10 mouse cellular contexts compared by ENCODE assay signal in the genomic region with DNA sequence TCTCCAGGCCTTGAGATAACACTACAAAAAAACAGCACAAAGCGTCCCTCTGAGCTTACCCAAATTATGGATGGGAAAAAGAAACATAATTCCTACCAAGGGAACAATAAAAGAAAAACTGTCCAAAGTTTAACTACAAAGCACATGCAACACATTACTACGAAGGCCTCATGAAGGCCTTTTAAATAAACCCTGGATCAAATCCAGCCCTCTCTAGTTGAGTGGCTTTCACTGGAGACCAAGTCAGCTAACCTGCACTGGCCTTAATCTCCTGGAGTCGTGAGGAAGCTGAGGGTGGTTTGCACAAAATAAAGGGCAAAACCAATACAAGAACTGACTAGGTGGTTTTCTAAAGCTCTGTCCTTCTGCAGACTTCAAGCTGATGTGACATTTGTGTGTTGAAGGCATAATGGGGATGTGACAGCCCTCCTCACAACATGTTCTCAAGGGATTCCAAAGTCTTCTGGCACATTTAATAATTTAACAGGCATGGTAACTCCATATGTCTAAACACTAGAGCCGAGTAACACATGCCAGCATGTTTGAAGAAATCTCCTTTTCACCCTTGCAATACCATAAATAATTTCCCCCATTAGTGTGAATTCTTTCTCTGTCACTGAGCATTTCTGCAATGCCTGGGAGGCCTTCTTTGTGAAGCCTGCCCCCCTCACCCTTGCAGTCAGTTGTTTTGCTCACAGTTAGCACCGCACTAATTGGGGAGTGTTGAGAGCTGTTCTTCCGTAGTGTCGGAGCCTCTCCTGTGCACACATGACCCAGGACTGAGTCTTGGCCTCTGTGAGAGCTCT. TPM values are rescaled to one million over a fixed set of nuclear protein-coding genes. Genes with fewer than 3 reads are reported as not detected.
DNase-seq lines count a peak whose midpoint lies in the region; ATAC-seq lines count a peak whose summit lies in the region.
"Had no signal": no experiment of that assay in that cellular context is flagged by ENCODE, and none has a peak within 500 bp of the region (broad histone marks: within the 10 kb centered on the region; RNA-seq: fewer than 3 reads in every experiment).

No protein-coding gene starts in this region.

- no peaks in the 10 kb centered on the region for H3K9me3 ChIP-seq in forebrain, embryonic 10.5 days
- H3K9me3 ChIP-seq in hindbrain, embryonic 14.5 days (ENCODE audit: control insufficient read depth, low read length), result no peaks in the 10 kb centered on the region
- H3K9me3 ChIP-seq in midbrain, embryonic 16.5 days (replicated peaks; ENCODE audit: control insufficient read depth, low read length, poor library complexity, severe bottlenecking), result no peaks in the 10 kb centered on the region

- H3K27me3 ChIP-seq in forebrain, embryonic 10.5 days (ENCODE audit: poor library complexity, severe bottlenecking), result no peaks in the 10 kb centered on the region
- H3K27me3 ChIP-seq in hindbrain, embryonic 14.5 days (ENCODE audit: control insufficient read depth, insufficient read depth, low read length), result no peaks in the 10 kb centered on the region
- H3K27me3 ChIP-seq in midbrain, embryonic 16.5 days (ENCODE audit: control insufficient read depth, insufficient read depth, low read depth, low read length), result no peaks in the 10 kb centered on the region

- H3K4me2 ChIP-seq in hindbrain, embryonic 14.5 days (replicated peaks), result no peak overlapping the region
- no peak overlapping the region for H3K4me2 ChIP-seq in midbrain, embryonic 16.5 days (ENCODE audit: low read length)

- H3K27ac ChIP-seq in forebrain, embryonic 10.5 days, result no peak overlapping the region
- no peak overlapping the region for H3K27ac ChIP-seq in hindbrain, embryonic 14.5 days
- H3K27ac ChIP-seq in midbrain, embryonic 16.5 days (ENCODE audit: low read length), result peak overlapping the region; percentile 37; the same call in 1 of the 2 replicates
- H3K27ac ChIP-seq: kidney, postnatal 0 days had no signal

- DNase-seq in layer of hippocampus, adult 18-20 months (ENCODE audit: low spot score in 2 of 2), result peak; percentile 15 to 40
- DNase-seq in layer of hippocampus, postnatal 25 days (ENCODE audit: extremely low spot score in 1 of 2, low spot score in 1 of 2), result no peak
- DNase-seq in forebrain, embryonic 10.5 days (ENCODE audit: extremely low spot score, low spot score), result peak; percentile 30
- DNase-seq in hindbrain, embryonic 14.5 days (ENCODE audit: low spot score), result no peak
- no peak for DNase-seq in adrenal gland, postnatal 4 days (ENCODE audit: low spot score in 2 of 2)
- DNase-seq in urinary bladder, adult 2 months (ENCODE audit: low spot score), result no peak
- DNase-seq: cerebellum, adult 18-20 months; left cerebral cortex, postnatal 4 days had no signal

- H3K36me3 ChIP-seq in forebrain, embryonic 10.5 days (replicated peaks), result no peaks in the 10 kb centered on the region
- no peaks in the 10 kb centered on the region for H3K36me3 ChIP-seq in hindbrain, embryonic 14.5 days (replicated peaks; ENCODE audit: control insufficient read depth, insufficient read depth)
- no peaks in the 10 kb centered on the region for H3K36me3 ChIP-seq in midbrain, embryonic 16.5 days (ENCODE audit: control insufficient read depth, insufficient read depth, low read length)

- H3K4me1 ChIP-seq in forebrain, embryonic 10.5 days, result peaks cover 27% of the 10 kb centered on the region
- H3K4me1 ChIP-seq in hindbrain, embryonic 14.5 days (replicated peaks; ENCODE audit: control insufficient read depth, insufficient read depth, low read length), result 0 out of 2 replicates have a peak, but pooled peaks cover 4% of the 10 kb centered on the region
- H3K4me1 ChIP-seq in midbrain, embryonic 16.5 days (ENCODE audit: control insufficient read depth, insufficient read depth, low read length), result peaks cover 16% of the 10 kb centered on the region

- peak; percentile 61; the same call in 1 of the 2 replicates for ATAC-seq in hindbrain, embryonic 14.5 days (ENCODE audit: low FRiP score)
- ATAC-seq in midbrain, embryonic 16.5 days, result peak; percentile 82

- 46% methylated on average over 7 of the region's 7 CpGs for WGBS in forebrain, embryonic 10.5 days
- WGBS in hindbrain, embryonic 14.5 days, result 47% methylated on average over 7 of the region's 7 CpGs
- 41% methylated on average over 7 of the region's 7 CpGs for WGBS in midbrain, embryonic 16.5 days

- H3K4me3 ChIP-seq in forebrain, embryonic 10.5 days, result no peak overlapping the region
- H3K4me3 ChIP-seq in hindbrain, embryonic 14.5 days (replicated peaks; ENCODE audit: low read length), result no peak overlapping the region
- no peak overlapping the region for H3K4me3 ChIP-seq in midbrain, embryonic 16.5 days (ENCODE audit: low read depth, low read length)

- no peak overlapping the region for H3K9ac ChIP-seq in hindbrain, embryonic 14.5 days
- no peak overlapping the region for H3K9ac ChIP-seq in midbrain, embryonic 16.5 days (ENCODE audit: low read depth, low read length)

RNA-seq across cellular contexts. Expression of a gene that starts 50.0 kb away (rescaled TPM):
- total RNA-seq in layer of hippocampus, adult 18-20 months (2021), result 10 to 100 TPM; 22.9 to 24.7 TPM
- 10 to 100 TPM; 20.6 to 24.8 TPM for total RNA-seq in layer of hippocampus, postnatal 25 days (2021)
- 3.0 and 3.7 TPM in 2 replicates for polyA plus RNA-seq in forebrain, embryonic 10.5 days (2016; fragmentation: Nextera tagmentation; extraction: Ambion mirVana)
- polyA plus RNA-seq in hindbrain, embryonic 14.5 days (2014; fragmentation: Nextera tagmentation; extraction: Ambion mirVana), result 6.0 and 7.8 TPM in 2 replicates
- polyA plus RNA-seq in midbrain, embryonic 16.5 days (2015; fragmentation: Nextera tagmentation; extraction: Ambion mirVana), result 3.9 TPM in 2 replicates
- 10 to 100 TPM; 17.5 to 17.7 TPM for total RNA-seq in adrenal gland, postnatal 4 days (2021)
- 7.4 and 9.0 TPM in 2 replicates for polyA plus RNA-seq in urinary bladder, adult 2 months (2012; rRNA removed)

Comparison
In these comparisons a context has a peak if more than half of its experiments do, and no peak if none do; other contexts are left out.
1. DNase-seq: peak in layer of hippocampus, adult 18-20 months (2 of 2) and forebrain, embryonic 10.5 days (single experiment); none in layer of hippocampus, postnatal 25 days (0 of 2), hindbrain, embryonic 14.5 days (single experiment), adrenal gland, postnatal 4 days (0 of 2) and urinary bladder, adult 2 months (single experiment).